In the genomic region with DNA sequence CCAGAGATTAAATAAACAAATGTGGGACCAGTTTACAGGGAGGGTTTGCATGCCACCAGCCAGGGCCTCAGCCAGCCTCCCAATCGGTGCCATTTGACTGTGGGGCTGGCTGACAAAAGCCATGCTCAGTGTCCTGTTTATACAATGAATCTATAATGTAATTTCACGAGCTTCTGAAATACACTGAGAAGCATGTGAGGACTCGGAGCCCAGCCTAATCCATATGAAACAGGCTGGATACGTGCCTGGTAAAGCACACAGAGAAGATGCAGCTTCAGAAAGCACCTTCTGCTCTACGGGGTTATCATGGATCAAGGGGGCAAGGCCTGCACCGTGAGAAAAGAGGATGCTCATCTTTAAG, we compare ENCODE assay signal across 13 mouse cellular contexts.
DNase-seq lines count a peak whose midpoint lies in the region; ATAC-seq and TF ChIP-seq lines count a peak whose summit lies in the region.
"Had no signal": no experiment of that assay in that cellular context is flagged by ENCODE, and none has a peak within 500 bp of the region (broad histone marks: within the 10 kb centered on the region; RNA-seq: fewer than 3 reads in every experiment).

No protein-coding gene starts in this region.

- 73% methylated on average over 6 of the region's 6 CpGs for WGBS in hindbrain, embryonic 10.5 days
- 43% methylated on average over 6 of the region's 6 CpGs for WGBS in hindbrain, postnatal 0 days
- 55% methylated on average over 6 of the region's 6 CpGs for WGBS in forebrain, embryonic 14.5 days
- 39% methylated on average over 6 of the region's 6 CpGs for WGBS in hindbrain, embryonic 12.5 days
- WGBS in midbrain, embryonic 14.5 days, result 33% methylated on average over 6 of the region's 6 CpGs
- WGBS in intestine, postnatal 0 days, result 54% methylated on average over 6 of the region's 6 CpGs

- DNase-seq in hindbrain, embryonic 10.5 days (ENCODE audit: low spot score), result no peak
- DNase-seq in hindbrain, postnatal 0 days (ENCODE audit: low spot score), result no peak
- DNase-seq in forebrain, embryonic 14.5 days (ENCODE audit: low spot score), result peak; percentile 14
- DNase-seq in midbrain, embryonic 14.5 days, result peak; percentile 46
- no peak for DNase-seq in yolk sac, embryonic 10.5 days (ENCODE audit: low spot score)
- DNase-seq: cerebellum, adult 2 months; heart, postnatal 4 days; kidney, adult 18-20 months; kidney, postnatal 25 days had no signal

- TF ChIP-seq CTCF in hindbrain, postnatal 0 days (IDR thresholded peaks at IDR 0.05; ENCODE audit: low read depth), result no peak
- TF ChIP-seq CTCF in intestine, postnatal 0 days (IDR thresholded peaks at IDR 0.05; ENCODE audit: low read depth), result no peak

- no peak overlapping the region for H3K4me2 ChIP-seq in hindbrain, postnatal 0 days (ENCODE audit: low read depth, low read length)
- no peak overlapping the region for H3K4me2 ChIP-seq in forebrain, embryonic 14.5 days (ENCODE audit: low read length)
- H3K4me2 ChIP-seq in hindbrain, embryonic 12.5 days (replicated peaks), result no peak overlapping the region
- H3K4me2 ChIP-seq in midbrain, embryonic 14.5 days (ENCODE audit: low read length), result no peak overlapping the region
- no peak overlapping the region for H3K4me2 ChIP-seq in intestine, postnatal 0 days (replicated peaks; ENCODE audit: low read depth)
- H3K4me2 ChIP-seq: heart, embryonic 13.5 days; lung, embryonic 14.5 days had no signal

- H3K27me3 ChIP-seq in hindbrain, embryonic 10.5 days (ENCODE audit: insufficient read depth, poor library complexity, severe bottlenecking), result no peaks in the 10 kb centered on the region
- no peaks in the 10 kb centered on the region for H3K27me3 ChIP-seq in hindbrain, postnatal 0 days (ENCODE audit: insufficient read depth, low read length)
- no peaks in the 10 kb centered on the region for H3K27me3 ChIP-seq in forebrain, embryonic 14.5 days (replicated peaks; ENCODE audit: control insufficient read depth, insufficient read depth, low read length)
- H3K27me3 ChIP-seq in hindbrain, embryonic 12.5 days, result no peaks in the 10 kb centered on the region
- no peaks in the 10 kb centered on the region for H3K27me3 ChIP-seq in midbrain, embryonic 14.5 days (ENCODE audit: control insufficient read depth, insufficient read depth, low read length)
- H3K27me3 ChIP-seq in intestine, postnatal 0 days (replicated peaks; ENCODE audit: control insufficient read depth, insufficient read depth, low read length), result no peaks in the 10 kb centered on the region
- H3K27me3 ChIP-seq: heart, embryonic 13.5 days had no signal

- no peak for ATAC-seq in hindbrain, postnatal 0 days
- ATAC-seq in forebrain, embryonic 14.5 days, result no peak
- ATAC-seq in hindbrain, embryonic 12.5 days (ENCODE audit: low FRiP score), result peak; percentile 70
- peak; percentile 51 for ATAC-seq in midbrain, embryonic 14.5 days (ENCODE audit: low FRiP score, low TSS enrichment)
- ATAC-seq in intestine, postnatal 0 days, result no peak

- H3K36me3 ChIP-seq in hindbrain, embryonic 10.5 days, result no peaks in the 10 kb centered on the region
- H3K36me3 ChIP-seq in hindbrain, postnatal 0 days (ENCODE audit: insufficient read depth, low read length), result no peaks in the 10 kb centered on the region
- no peaks in the 10 kb centered on the region for H3K36me3 ChIP-seq in forebrain, embryonic 14.5 days (ENCODE audit: control insufficient read depth, insufficient read depth, low read length)
- no peaks in the 10 kb centered on the region for H3K36me3 ChIP-seq in hindbrain, embryonic 12.5 days
- H3K36me3 ChIP-seq in midbrain, embryonic 14.5 days (ENCODE audit: control insufficient read depth, insufficient read depth, low read length), result no peaks in the 10 kb centered on the region
- no peaks in the 10 kb centered on the region for H3K36me3 ChIP-seq in intestine, postnatal 0 days (ENCODE audit: control insufficient read depth, insufficient read depth)
- H3K36me3 ChIP-seq: heart, embryonic 13.5 days had no signal

- H3K9me3 ChIP-seq in hindbrain, embryonic 10.5 days, result no peaks in the 10 kb centered on the region
- H3K9me3 ChIP-seq in hindbrain, postnatal 0 days (ENCODE audit: low read length), result no peaks in the 10 kb centered on the region
- H3K9me3 ChIP-seq in forebrain, embryonic 14.5 days (replicated peaks; ENCODE audit: control insufficient read depth, low read length), result no peaks in the 10 kb centered on the region
- no peaks in the 10 kb centered on the region for H3K9me3 ChIP-seq in hindbrain, embryonic 12.5 days (replicated peaks)
- no peaks in the 10 kb centered on the region for H3K9me3 ChIP-seq in midbrain, embryonic 14.5 days (ENCODE audit: control insufficient read depth, low read length)
- H3K9me3 ChIP-seq in intestine, postnatal 0 days (ENCODE audit: control insufficient read depth), result no peaks in the 10 kb centered on the region
- H3K9me3 ChIP-seq: heart, embryonic 13.5 days had no signal

- H3K4me3 ChIP-seq in hindbrain, embryonic 10.5 days, result no peak overlapping the region
- H3K4me3 ChIP-seq in hindbrain, postnatal 0 days (ENCODE audit: low read length), result no peak overlapping the region
- no peak overlapping the region for H3K4me3 ChIP-seq in forebrain, embryonic 14.5 days (ENCODE audit: low read depth, low read length)
- no peak overlapping the region for H3K4me3 ChIP-seq in hindbrain, embryonic 12.5 days
- H3K4me3 ChIP-seq in midbrain, embryonic 14.5 days (replicated peaks; ENCODE audit: low read depth, low read length), result no peak overlapping the region
- H3K4me3 ChIP-seq in intestine, postnatal 0 days (ENCODE audit: low read depth, low read length), result no peak overlapping the region
- H3K4me3 ChIP-seq: heart, embryonic 13.5 days had no signal

- peak overlapping the region; percentile 53; the same call in 1 of the 2 replicates for H3K27ac ChIP-seq in hindbrain, embryonic 10.5 days
- H3K27ac ChIP-seq in hindbrain, postnatal 0 days, result no peak overlapping the region
- H3K27ac ChIP-seq in forebrain, embryonic 14.5 days (ENCODE audit: low read depth, low read length), result no peak overlapping the region
- no peak overlapping the region; the same call in 1 of the 2 replicates for H3K27ac ChIP-seq in hindbrain, embryonic 12.5 days
- peak overlapping the region; percentile 61 for H3K27ac ChIP-seq in midbrain, embryonic 14.5 days (replicated peaks; ENCODE audit: low read depth, low read length)
- H3K27ac ChIP-seq in intestine, postnatal 0 days (ENCODE audit: low read depth, low read length), result no peak overlapping the region
- H3K27ac ChIP-seq: heart, embryonic 13.5 days had no signal

- H3K9ac ChIP-seq in hindbrain, postnatal 0 days (replicated peaks; ENCODE audit: low read length), result no peak overlapping the region
- no peak overlapping the region for H3K9ac ChIP-seq in forebrain, embryonic 14.5 days (ENCODE audit: low read length)
- no peak overlapping the region for H3K9ac ChIP-seq in hindbrain, embryonic 12.5 days
- H3K9ac ChIP-seq in midbrain, embryonic 14.5 days (replicated peaks; ENCODE audit: low read length), result no peak overlapping the region; the same call in 1 of the 2 replicates
- H3K9ac ChIP-seq in intestine, postnatal 0 days (ENCODE audit: low read depth, low read length), result no peak overlapping the region
- H3K9ac ChIP-seq: heart, embryonic 13.5 days; lung, embryonic 14.5 days had no signal

- H3K4me1 ChIP-seq in hindbrain, embryonic 10.5 days (replicated peaks), result peaks cover 6% of the 10 kb centered on the region
- no peaks in the 10 kb centered on the region for H3K4me1 ChIP-seq in hindbrain, postnatal 0 days (ENCODE audit: insufficient read depth, low read length)
- H3K4me1 ChIP-seq in forebrain, embryonic 14.5 days (ENCODE audit: control insufficient read depth, insufficient read depth, low read length), result no peaks in the 10 kb centered on the region
- H3K4me1 ChIP-seq in hindbrain, embryonic 12.5 days, result peaks cover 7% of the 10 kb centered on the region
- peaks cover 5% of the 10 kb centered on the region; the same call in 1 of the 2 replicates for H3K4me1 ChIP-seq in midbrain, embryonic 14.5 days (ENCODE audit: control insufficient read depth, insufficient read depth, low read length)
- no peaks in the 10 kb centered on the region for H3K4me1 ChIP-seq in intestine, postnatal 0 days (replicated peaks; ENCODE audit: control insufficient read depth, insufficient read depth, low read length)
- H3K4me1 ChIP-seq: heart, embryonic 13.5 days had no signal

Comparison
In these comparisons a context has a peak if more than half of its experiments do, and no peak if none do; other contexts are left out.
1. H3K27ac ChIP-seq: peak in hindbrain, embryonic 10.5 days (single experiment) and midbrain, embryonic 14.5 days (single experiment); none in hindbrain, postnatal 0 days (single experiment), forebrain, embryonic 14.5 days (single experiment), hindbrain, embryonic 12.5 days (single experiment) and intestine, postnatal 0 days (single experiment).
2. ATAC-seq: peak in hindbrain, embryonic 12.5 days (single experiment) and midbrain, embryonic 14.5 days (single experiment); none in hindbrain, postnatal 0 days (single experiment), forebrain, embryonic 14.5 days (single experiment) and intestine, postnatal 0 days (single experiment).
3. DNase-seq: peak in forebrain, embryonic 14.5 days (single experiment) and midbrain, embryonic 14.5 days (single experiment); none in hindbrain, embryonic 10.5 days (single experiment), hindbrain, postnatal 0 days (single experiment) and yolk sac, embryonic 10.5 days (single experiment).